Mouse (Mus musculus) CH12.LX (cell line): ENCODE measurements around the gene Pbxip1. TPM values are rescaled to one million over a fixed set of nuclear protein-coding genes. Genes with fewer than 3 reads are reported as not detected.
A peak's percentile ranks its signal among the peaks of the same experiment; 100 is the strongest.

ENCODE experiments used
- DNase-seq: peaks from one replicate; pipeline ENCODE4 v3.0.0-alpha.2; 2013; ENCODE audit errors: extremely low read depth
- H3K27ac ChIP-seq: 2 replicates; pipeline ENCODE4 v1.5.1; 2012; ENCODE audit warnings: low read depth, mild to moderate bottlenecking, control low read depth, moderate library complexity; ENCODE audit not compliant: insufficient read depth
- H3K27me3 ChIP-seq: replicated peaks from 2 replicates; pipeline ENCODE3; 2012; ENCODE audit warnings: inconsistent platforms
- H3K36me3 ChIP-seq, 2 experiments: replicated peaks in 1 of 2; 2 replicates each; pipeline versions ENCODE3 to v1.6.1; 2012; ENCODE audit warnings: inconsistent platforms in 1 of 2, low read length in 1 of 2, mild to moderate bottlenecking in 1 of 2, mixed read lengths in 1 of 2, moderate library complexity in 1 of 2; ENCODE audit not compliant: control insufficient read depth in 1 of 2, insufficient read depth in 1 of 2
- H3K4me1 ChIP-seq, 2 experiments: 2 replicates each; pipeline ENCODE4 v1.6.1; 2012; ENCODE audit warnings: inconsistent platforms in 1 of 2, moderate library complexity in 1 of 2; ENCODE audit not compliant: insufficient read depth in 2 of 2, control insufficient read depth in 1 of 2
- H3K4me2 ChIP-seq: 2 replicates; pipeline ENCODE4 v1.6.1; 2012; ENCODE audit warnings: low read depth, mild to moderate bottlenecking, control low read depth; ENCODE audit not compliant: poor library complexity, insufficient read depth, severe bottlenecking
- H3K4me3 ChIP-seq, 3 experiments: fragments of 150-350 bp in 1 of 3; sonication (generic) in 1 of 3; replicated peaks in 1 of 3; 2 replicates each; pipeline versions ENCODE3 to v1.5.1; 2011 to 2012; ENCODE audit warnings: low read depth in 2 of 3, low read length in 2 of 3, mild to moderate bottlenecking in 2 of 3, moderate library complexity in 2 of 3, control low read depth in 1 of 3, improper control_type of control experiment in 1 of 3, inconsistent platforms in 1 of 3, mixed read lengths in 1 of 3; ENCODE audit not compliant: poor library complexity in 1 of 3
- H3K79me2 ChIP-seq: replicated peaks from 2 replicates; pipeline ENCODE4 v1.6.1; 2012; ENCODE audit warnings: mild to moderate bottlenecking, moderate library complexity; ENCODE audit not compliant: control insufficient read depth, poor library complexity, insufficient read depth, severe bottlenecking; ENCODE audit errors: extremely low read depth
- H3K9ac ChIP-seq: 2 replicates; pipeline ENCODE4 v1.6.1; 2012; ENCODE audit warnings: low read depth, mild to moderate bottlenecking, control low read depth, moderate library complexity; ENCODE audit not compliant: insufficient read depth
- H3K9me3 ChIP-seq: replicated peaks from 2 replicates; pipeline ENCODE3; 2012; ENCODE audit warnings: low read length, inconsistent platforms, mixed read lengths
- BHLHE40 ChIP-seq: IDR thresholded peaks from 2 replicates; pipeline ENCODE4 v1.6.1; 2011; ENCODE audit warnings: mild to moderate bottlenecking, low read depth, low read length, improper control_type of control experiment
- CHD1 ChIP-seq: IDR thresholded peaks from 2 replicates; pipeline ENCODE4 v1.6.1; 2012; ENCODE audit warnings: low read depth, low read length, improper control_type of control experiment, inconsistent platforms
- CHD2 ChIP-seq: IDR thresholded peaks from 2 replicates; pipeline ENCODE4 v1.6.1; 2011; ENCODE audit warnings: low read length, improper control_type of control experiment
- ELF1 ChIP-seq: IDR thresholded peaks from 2 replicates; pipeline ENCODE4 v1.6.1; 2014; ENCODE audit warnings: low read depth, mild to moderate bottlenecking, inconsistent platforms, low read length, improper control_type of control experiment
- EP300 ChIP-seq: IDR thresholded peaks from 2 replicates; pipeline ENCODE4 v1.6.1; 2011; ENCODE audit warnings: low read length, improper control_type of control experiment
- ETS1 ChIP-seq: conservative IDR thresholded peaks from 2 replicates; pipeline ENCODE4 v1.6.1; 2012; ENCODE audit warnings: low read depth, mild to moderate bottlenecking, inconsistent platforms, low read length, improper control_type of control experiment, moderate library complexity
- IRF4 ChIP-seq: IDR thresholded peaks from 2 replicates; pipeline ENCODE4 v1.6.1; 2014; ENCODE audit warnings: low read depth, mild to moderate bottlenecking, inconsistent platforms, low read length, improper control_type of control experiment
- JUN ChIP-seq: IDR thresholded peaks from 2 replicates; pipeline ENCODE4 v1.6.1; 2011; ENCODE audit warnings: low read depth, mild to moderate bottlenecking, low read length, improper control_type of control experiment, moderate library complexity; ENCODE audit not compliant: insufficient read depth
- JUND ChIP-seq: conservative IDR thresholded peaks from 2 replicates; pipeline ENCODE4 v1.6.1; 2011; ENCODE audit warnings: low read depth, low read length, improper control_type of control experiment
- MAX ChIP-seq: IDR thresholded peaks from 2 replicates; pipeline ENCODE4 v1.6.1; 2011; ENCODE audit warnings: low read length, improper control_type of control experiment
- MAZ ChIP-seq: IDR thresholded peaks from 2 replicates; pipeline ENCODE4 v1.6.1; 2012; ENCODE audit warnings: low read depth, mild to moderate bottlenecking, inconsistent platforms, low read length, improper control_type of control experiment, moderate library complexity
- MEF2A ChIP-seq: IDR thresholded peaks from 2 replicates; pipeline ENCODE4 v1.6.1; 2014; ENCODE audit warnings: low read depth, mild to moderate bottlenecking, inconsistent platforms, low read length, improper control_type of control experiment, borderline replicate concordance
- MXI1 ChIP-seq: IDR thresholded peaks from 2 replicates; pipeline ENCODE4 v1.6.1; 2011; ENCODE audit warnings: mild to moderate bottlenecking, low read depth, low read length, improper control_type of control experiment
- MYC ChIP-seq: IDR thresholded peaks from 2 replicates; pipeline ENCODE4 v1.6.1; 2011; ENCODE audit warnings: low read depth, mild to moderate bottlenecking, improper control_type of control experiment, low read length
- NELFE ChIP-seq: IDR thresholded peaks from 2 replicates; pipeline ENCODE4 v1.6.1; 2011; ENCODE audit warnings: low read depth, low read length, improper control_type of control experiment
- POLR2A ChIP-seq: IDR thresholded peaks from 2 replicates; pipeline ENCODE4 v1.6.1; 2011; ENCODE audit warnings: low read depth, mild to moderate bottlenecking, improper control_type of control experiment, low read length
- POLR2AphosphoS2 ChIP-seq: IDR thresholded peaks from 2 replicates; pipeline ENCODE4 v1.6.1; 2011; ENCODE audit warnings: low read depth, low read length, improper control_type of control experiment
- SIN3A ChIP-seq: IDR thresholded peaks from 2 replicates; pipeline ENCODE4 v1.6.1; 2012; ENCODE audit warnings: low read length, improper control_type of control experiment, inconsistent platforms
- TBP ChIP-seq: conservative IDR thresholded peaks from 2 replicates; pipeline ENCODE4 v1.6.1; 2011; ENCODE audit warnings: low read depth, low read length, improper control_type of control experiment
- TCF12 ChIP-seq: IDR thresholded peaks from 2 replicates; pipeline ENCODE4 v1.6.1; 2014; ENCODE audit warnings: low read depth, mild to moderate bottlenecking, inconsistent platforms, low read length, improper control_type of control experiment
- UBTF ChIP-seq: IDR thresholded peaks from 2 replicates; pipeline ENCODE4 v1.6.1; 2012; ENCODE audit warnings: low read depth, mild to moderate bottlenecking, inconsistent platforms, low read length, improper control_type of control experiment, moderate library complexity
- USF1 ChIP-seq: IDR thresholded peaks from 2 replicates; pipeline ENCODE4 v1.6.1; 2014; ENCODE audit warnings: low read depth, mild to moderate bottlenecking, inconsistent platforms, low read length, improper control_type of control experiment
- USF2 ChIP-seq: conservative IDR thresholded peaks from 2 replicates; pipeline ENCODE4 v1.6.1; 2011; ENCODE audit warnings: low read depth, low read length, improper control_type of control experiment
- ZKSCAN1 ChIP-seq: IDR thresholded peaks from 2 replicates; pipeline ENCODE4 v1.6.1; 2012; ENCODE audit warnings: low read depth, inconsistent platforms, low read length, improper control_type of control experiment, borderline replicate concordance
- ZMIZ1 ChIP-seq: IDR thresholded peaks from 2 replicates; pipeline ENCODE4 v1.6.1; 2012; ENCODE audit warnings: low read depth, mild to moderate bottlenecking, inconsistent platforms, low read length, improper control_type of control experiment
- dilution Hi-C: fragments of 300-500 bp; cut with MboI; formaldehyde crosslinking; loops from 2 replicates; pipeline ENCODE4 v1.14.3; 2020; ENCODE audit warnings: low sequenced_read_pairs; ENCODE audit not compliant: extremely low pct_unique_long_range_greater_than_20kb, extremely low pct_ligation_motif_present
- in situ Hi-C: fragments of 300-500 bp; cut with MboI; formaldehyde crosslinking; loops from 3 replicates; pipeline ENCODE4 v1.14.3; 2019; ENCODE audit warnings: low sequenced_read_pairs, low pct_ligation_motif_present, low pct_unique_long_range_greater_than_20kb, mixed read lengths
- polyA plus RNA-seq: library from polyadenylated mRNA; unstranded; fragments of >175 nt; gene quantifications from 2 replicates; pipeline ENCODE4 v1.2.1, GENCODE M21; 2012; ENCODE audit warnings: low read depth; ENCODE audit not compliant: insufficient read length
- total RNA-seq, 2 experiments: library from RNA; depleted of rRNA; stranded (reverse); fragments of 300-350 nt in 1 of 2; fragments of >200 nt in 1 of 2; gene quantifications; 2 replicates each; pipeline ENCODE4 v1.2.3; 2012 to 2014

Pbxip1 gene
- total RNA-seq (2012; rRNA removed) (16.3 and 18.4 TPM in 2 replicates), total RNA-seq (2014; rRNA removed) (14.1 and 14.6 TPM in 2 replicates), polyA plus RNA-seq (17.3 and 17.6 TPM in 2 replicates)

DNA sequence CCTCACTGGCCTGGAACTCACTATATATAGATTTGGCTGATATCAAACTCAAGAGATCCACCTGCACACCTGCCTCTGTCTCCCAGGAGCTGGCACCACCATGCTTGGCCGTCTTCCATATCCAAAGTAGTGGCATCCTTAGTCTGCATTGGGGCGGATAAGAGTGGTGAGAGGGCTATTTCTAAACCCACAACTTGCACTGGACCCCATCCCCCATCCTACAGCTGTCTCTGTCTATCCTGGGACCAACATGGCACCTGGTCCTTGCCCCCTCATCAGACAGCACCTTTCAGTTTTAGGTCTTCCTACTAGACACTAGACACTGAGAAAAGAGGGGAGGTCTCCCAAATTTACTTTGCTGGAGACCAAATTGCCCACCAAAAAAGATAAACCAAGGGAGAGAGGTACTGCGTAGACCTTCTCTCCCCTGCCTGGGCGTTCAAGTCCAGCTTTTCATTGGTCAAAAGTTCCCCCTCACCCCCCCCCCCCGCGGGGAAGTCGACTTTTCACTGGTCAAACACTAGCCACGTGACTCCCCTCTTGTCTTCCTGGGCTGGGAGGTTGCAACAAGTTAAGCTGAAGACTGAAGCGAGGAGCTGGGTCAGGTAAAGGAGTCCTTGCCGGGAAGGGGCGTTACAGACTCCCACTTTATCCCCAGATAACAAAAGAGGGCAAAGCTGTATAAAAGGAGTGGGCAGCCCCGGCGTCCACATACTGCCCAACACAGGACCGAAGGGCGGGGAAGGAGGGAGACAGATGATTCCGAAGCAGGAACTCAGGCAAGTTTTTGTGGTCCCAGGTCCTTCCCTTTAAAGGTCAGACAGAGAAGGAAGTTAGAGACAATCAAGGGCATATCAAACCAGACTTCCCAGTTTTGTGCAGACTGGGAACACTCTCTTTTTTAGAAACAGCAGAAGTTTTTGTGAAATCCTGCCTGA lies at the start of gene Pbxip1:
Gene Pbxip1 (plus strand): TSS at position 531 of the 938 bp plus-strand sequence.
- H3K27ac ChIP-seq, result peak within 1 kb of the TSS; percentile 53
- peaks cover 9% of the 10 kb centered on the region for H3K79me2 ChIP-seq
- H3K36me3 ChIP-seq, result peaks cover 38 to 65% of the 10 kb centered on the region in 2 experiments
- DNase-seq, result peak; percentile 87
- H3K4me3 ChIP-seq, result peak within 1 kb of the TSS; percentile 65 to 88 (median 77)
- peaks cover 9 to 33% of the 10 kb centered on the region in 2 experiments for H3K4me1 ChIP-seq
- H3K4me2 ChIP-seq, result peak within 1 kb of the TSS; percentile 96
- no peaks in the 10 kb centered on the region for H3K9me3 ChIP-seq
- H3K27me3 ChIP-seq, result no peaks in the 10 kb centered on the region
- peak within 1 kb of the TSS; percentile 93 for H3K9ac ChIP-seq
- no peak for TF ChIP-seq ZKSCAN1
- TF ChIP-seq MAX, result peak; percentile 92
- no peak for TF ChIP-seq MYC
- TF ChIP-seq ETS1, result no peak
- peak; percentile 52 for TF ChIP-seq TCF12
- peak; percentile 58; the same call in 1 of the 2 replicates for TF ChIP-seq BHLHE40
- peak; percentile 78 for TF ChIP-seq POLR2A
- TF ChIP-seq JUND, result no peak
- TF ChIP-seq CHD1, result peak; percentile 84; the same call in 1 of the 2 replicates
- TF ChIP-seq USF1, result peak; percentile 93
- peak; percentile 75 for TF ChIP-seq CHD2
- no peak for TF ChIP-seq MEF2A
- peak; percentile 88 for TF ChIP-seq USF2
- TF ChIP-seq SIN3A, result peak; percentile 77
- TF ChIP-seq ELF1, result peak; percentile 71; the same call in 1 of the 2 replicates
- peak; percentile 51; the same call in 1 of the 2 replicates for TF ChIP-seq TBP
- TF ChIP-seq UBTF, result no peak
- peak; percentile 55; the same call in 1 of the 2 replicates for TF ChIP-seq ZMIZ1
- peak; percentile 71; the same call in 1 of the 2 replicates for TF ChIP-seq MAZ
- TF ChIP-seq JUN, result no peak
- no peak for TF ChIP-seq EP300
- TF ChIP-seq MXI1, result peak; percentile 77
- TF ChIP-seq IRF4, result no peak
- peak; percentile 61; the same call in 1 of the 2 replicates for TF ChIP-seq POLR2AphosphoS2
- TF ChIP-seq NELFE, result peak; percentile 62
- dilution Hi-C loops (no loop called here), in situ Hi-C loops (no loop called here)
